Comparison of ENCODE assay signal across 7 mouse cellular contexts in the genomic region with DNA sequence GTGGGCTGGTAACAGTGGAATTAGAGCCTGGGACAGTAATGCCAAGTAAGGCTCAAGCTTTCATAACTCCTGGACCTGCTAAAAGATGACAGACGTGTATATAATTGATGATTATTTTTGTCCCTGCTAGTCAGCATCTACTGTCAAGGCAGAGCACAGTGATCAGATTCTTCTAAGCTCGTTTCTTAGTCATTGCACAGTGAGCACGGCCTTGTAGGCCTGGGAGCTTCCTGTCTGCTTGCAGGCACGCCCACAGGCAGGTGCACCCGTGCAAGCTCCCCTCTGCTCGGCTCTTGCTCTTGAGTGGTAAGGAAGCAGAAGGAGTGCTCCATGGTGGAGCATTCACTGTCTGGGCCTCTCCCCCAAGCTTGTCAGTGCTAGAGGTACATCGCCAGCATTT. TPM values are rescaled to one million over a fixed set of nuclear protein-coding genes. Genes with fewer than 3 reads are reported as not detected.
DNase-seq lines count a peak whose midpoint lies in the region; ATAC-seq lines count a peak whose summit lies in the region.

No protein-coding gene starts in this region.

- intact Hi-C loops in left cerebral cortex, postnatal 4 days (cut with DNase I), result no loop called here

- DNase-seq in spleen, adult 18-20 months, result peak; percentile 9 to 35
- DNase-seq in spleen, adult 12 weeks (ENCODE audit: low spot score), result no peak
- DNase-seq in cerebellum, postnatal 25 days, result no peak
- DNase-seq in left cerebral cortex, postnatal 4 days, result no peak

- no peak overlapping the region for H3K4me2 ChIP-seq in forebrain, embryonic 15.5 days (replicated peaks)
- H3K4me2 ChIP-seq in neural tube, embryonic 13.5 days, result no peak overlapping the region

- H3K9ac ChIP-seq in forebrain, embryonic 15.5 days (replicated peaks), result no peak overlapping the region
- H3K9ac ChIP-seq in neural tube, embryonic 13.5 days, result 0 out of 2 replicates have a peak overlapping the region, but pooled peaks have one; percentile 2

- peak overlapping the region; percentile 49 for H3K27ac ChIP-seq in forebrain, embryonic 15.5 days (replicated peaks)
- H3K27ac ChIP-seq in neural tube, embryonic 13.5 days (replicated peaks), result peak overlapping the region; percentile 63

- no peaks in the 10 kb centered on the region for H3K27me3 ChIP-seq in forebrain, embryonic 15.5 days
- no peaks in the 10 kb centered on the region for H3K27me3 ChIP-seq in neural tube, embryonic 13.5 days

- no peaks in the 10 kb centered on the region for H3K9me3 ChIP-seq in forebrain, embryonic 15.5 days
- no peaks in the 10 kb centered on the region for H3K9me3 ChIP-seq in neural tube, embryonic 13.5 days

- H3K36me3 ChIP-seq in forebrain, embryonic 15.5 days, result no peaks in the 10 kb centered on the region
- H3K36me3 ChIP-seq in neural tube, embryonic 13.5 days, result no peaks in the 10 kb centered on the region

- 75% methylated on average over 7 of the region's 7 CpGs for WGBS in forebrain, embryonic 15.5 days
- WGBS in neural tube, embryonic 13.5 days, result 82% methylated on average over 7 of the region's 7 CpGs

- ATAC-seq in forebrain, embryonic 15.5 days (replicated peaks), result no peak
- no peak for ATAC-seq in neural tube, embryonic 13.5 days (ENCODE audit: low read depth)
- ATAC-seq in frontal cortex, adult (ENCODE audit: low TSS enrichment), result no peak

- peaks cover 35% of the 10 kb centered on the region for H3K4me1 ChIP-seq in forebrain, embryonic 15.5 days
- peaks cover 58% of the 10 kb centered on the region for H3K4me1 ChIP-seq in neural tube, embryonic 13.5 days (replicated peaks)

- H3K4me3 ChIP-seq in forebrain, embryonic 15.5 days, result no peak overlapping the region
- no peak overlapping the region for H3K4me3 ChIP-seq in neural tube, embryonic 13.5 days

RNA-seq across cellular contexts. Expression of a gene that starts 25.2 kb away (rescaled TPM):
- 117 TPM in 2 replicates for polyA plus RNA-seq in forebrain, embryonic 15.5 days (2015; fragmentation: Nextera tagmentation; extraction: Ambion mirVana)
- 98.1 and 118 TPM in 2 replicates for polyA plus RNA-seq in neural tube, embryonic 13.5 days (2015; fragmentation: Nextera tagmentation; extraction: Ambion mirVana)
- total RNA-seq in left cerebral cortex, postnatal 4 days (2021), result 10 to 100 TPM; 60.2 to 60.8 TPM

RNA-seq across cellular contexts. Expression of a gene that starts 25.6 kb away (rescaled TPM):
- polyA plus RNA-seq in forebrain, embryonic 15.5 days (2015; fragmentation: Nextera tagmentation; extraction: Ambion mirVana), result 47.9 and 48.9 TPM in 2 replicates
- polyA plus RNA-seq in neural tube, embryonic 13.5 days (2015; fragmentation: Nextera tagmentation; extraction: Ambion mirVana), result 41.7 and 44.5 TPM in 2 replicates
- total RNA-seq in left cerebral cortex, postnatal 4 days (2021), result 10 to 100 TPM; 25.8 to 27.1 TPM

Comparison
In these comparisons a context has a peak if more than half of its experiments do, and no peak if none do; other contexts are left out.
1. DNase-seq: peak in spleen, adult 18-20 months (2 of 2); none in spleen, adult 12 weeks (single experiment), cerebellum, postnatal 25 days (0 of 2) and left cerebral cortex, postnatal 4 days (single experiment).